Mouse (Mus musculus): ENCODE measurements around the gene Cacna1b.

Gene Cacna1b

GRCm38 (mm10) chr2:24718906-24719305, 44.0 kb downstream of the Cacna1b start:
- no peak for DNase-seq (ENCODE audit: low spot score)

- no peak for DNase-seq (ENCODE audit: low spot score)
Measured at GRCm38 (mm10) chr2:24717963-24718362, 45.0 kb downstream of the Cacna1b start.

DNA sequence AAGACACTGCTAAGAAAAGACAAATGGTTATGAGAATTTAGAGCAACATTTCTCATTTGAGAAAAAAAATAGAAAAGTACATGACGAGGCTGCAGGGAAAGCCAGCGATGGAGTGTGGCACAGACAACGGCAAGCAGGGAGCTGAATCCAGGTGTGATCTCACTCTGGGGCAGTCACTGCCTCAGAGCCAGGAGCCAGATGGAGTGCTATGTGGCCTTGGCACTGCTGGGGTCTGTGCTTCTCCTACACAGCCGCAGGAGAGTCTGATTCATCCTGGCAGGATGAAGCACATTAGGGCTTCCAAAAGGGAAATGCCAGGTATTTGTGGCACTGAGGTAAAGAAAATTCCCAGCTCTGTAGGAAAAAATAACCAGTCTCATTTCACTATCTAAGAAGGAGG, 45.5 kb downstream of the Cacna1b start:
- no peak for DNase-seq (ENCODE audit: low spot score)

GRCm38 (mm10) chr2:24705929-24706328, 57.0 kb downstream of the Cacna1b start:
- DNase-seq (ENCODE audit: low spot score) = no peak

DNA sequence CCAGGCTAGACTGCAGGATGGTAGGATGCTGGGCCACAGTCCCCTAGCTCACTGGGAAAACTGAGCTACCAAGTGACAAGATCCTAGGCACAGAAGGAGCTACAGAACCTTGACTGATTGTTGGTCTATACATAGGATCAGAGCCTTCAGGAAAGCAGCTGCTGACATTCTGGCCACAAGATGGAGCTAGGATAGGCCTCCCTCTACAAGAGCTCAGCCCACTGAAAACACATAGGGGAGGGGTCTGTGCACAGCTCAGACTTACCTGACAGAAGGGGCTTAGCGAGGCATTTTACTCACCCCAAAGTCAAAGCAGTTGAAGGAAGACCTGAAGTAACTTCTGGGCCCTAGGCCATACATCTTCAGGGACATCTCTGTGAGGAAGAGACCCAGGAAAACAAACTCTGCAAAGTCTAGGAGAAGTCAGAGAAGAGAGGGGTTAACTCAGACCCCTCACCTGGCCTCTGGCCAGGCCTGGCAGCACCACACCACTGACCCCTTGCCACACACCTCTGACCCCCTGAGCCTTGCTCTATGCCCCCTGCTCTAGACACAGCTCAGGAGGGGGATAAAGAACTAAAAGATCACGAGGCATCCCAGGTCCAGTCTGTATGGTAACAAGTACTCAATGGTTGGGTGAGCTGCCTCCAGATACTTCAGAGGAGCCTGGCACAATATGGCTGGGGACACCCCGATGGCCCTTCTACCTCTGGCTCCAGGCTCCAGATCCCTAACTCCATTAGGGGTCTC, 60.6 kb downstream of the Cacna1b start:
- no peak for DNase-seq (ENCODE audit: low spot score)

DNA sequence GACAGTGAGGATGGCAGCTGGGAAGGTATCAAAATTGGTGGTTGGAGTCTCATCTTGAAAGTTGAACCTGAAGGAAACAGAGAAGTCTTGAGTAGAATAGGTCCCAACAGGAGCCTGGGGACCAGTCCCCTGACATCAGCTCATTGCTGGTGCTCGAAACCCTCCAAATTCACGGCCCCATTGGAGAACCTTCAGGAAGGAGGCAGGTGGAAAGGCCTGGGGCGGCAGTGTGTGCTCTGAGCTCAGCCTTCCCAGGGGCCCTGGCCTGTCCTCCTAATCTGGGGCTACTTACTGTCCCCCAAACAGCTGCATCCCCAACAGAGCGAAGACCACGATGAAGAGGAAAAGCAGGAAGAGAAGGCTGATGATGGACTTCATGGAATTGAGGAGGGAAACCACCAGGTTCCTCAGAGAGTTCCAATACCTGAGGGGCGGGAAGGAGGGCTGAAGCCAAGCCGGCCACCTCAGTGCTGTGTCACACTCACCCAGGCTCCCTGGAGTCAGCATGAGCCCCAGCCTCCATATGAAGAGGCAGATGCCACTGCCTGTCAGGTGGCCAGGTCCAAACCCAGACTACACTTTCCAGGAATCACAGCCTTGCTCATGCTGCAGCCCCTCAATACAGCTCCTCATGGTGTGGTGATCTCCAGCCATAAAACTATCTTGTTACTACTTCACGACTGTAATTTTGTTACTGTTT, 65.5 kb downstream of the Cacna1b start:
- no peak for DNase-seq (ENCODE audit: low spot score)

GRCm38 (mm10) chr2:24692371-24692770, 70.6 kb downstream of the Cacna1b start:
- DNase-seq (ENCODE audit: low spot score) = no peak

- no peak for DNase-seq (ENCODE audit: low spot score)
Measured at GRCm38 (mm10) chr2:24690356-24690755, 72.6 kb downstream of the Cacna1b start.

- no peak for DNase-seq (ENCODE audit: low spot score)
Measured at GRCm38 (mm10) chr2:24685347-24685746, 77.6 kb downstream of the Cacna1b start.

- DNase-seq (ENCODE audit: low spot score) = no peak
Measured at GRCm38 (mm10) chr2:24684796-24685195, 78.2 kb downstream of the Cacna1b start.

DNA sequence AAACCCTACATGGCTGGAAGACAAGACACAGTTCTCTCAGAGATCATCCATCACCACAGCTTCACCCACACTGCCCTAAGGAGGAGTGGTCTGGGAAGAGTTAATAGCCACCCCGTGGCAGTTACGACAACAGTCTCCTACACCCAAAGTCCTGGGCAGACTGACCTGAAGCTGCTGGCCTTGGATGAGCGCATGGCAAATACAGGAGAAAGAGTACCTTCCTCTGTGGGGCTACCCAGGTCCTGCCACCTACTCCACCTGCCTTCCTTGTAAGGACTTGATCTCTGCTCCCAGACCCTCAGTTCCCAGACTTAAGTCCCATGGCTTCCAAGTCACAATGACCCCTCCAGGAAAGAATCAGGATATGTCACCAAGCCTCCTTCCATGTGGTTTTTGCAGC, 79.7 kb downstream of the Cacna1b start:
- DNase-seq (ENCODE audit: low spot score) = no peak

DNA sequence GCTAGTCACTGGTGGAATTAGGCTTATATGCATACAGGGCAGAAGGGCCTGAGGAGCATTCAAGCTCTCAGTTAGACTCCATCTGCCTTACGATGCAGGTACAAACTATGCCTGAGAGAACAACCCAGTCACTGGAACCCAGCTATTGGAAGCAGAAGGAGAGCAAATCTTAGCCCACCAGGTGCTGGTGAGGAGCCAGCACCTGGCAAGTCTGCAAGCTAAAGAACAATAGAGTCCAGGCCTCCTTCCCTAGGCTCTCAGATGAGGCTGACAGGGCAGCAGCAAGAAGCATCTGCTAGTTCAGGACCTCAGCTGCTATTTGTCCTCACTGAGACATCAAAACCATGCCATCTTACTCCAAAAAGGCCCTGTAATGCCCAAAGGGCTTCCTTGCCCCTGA, 82.2 kb downstream of the Cacna1b start:
- no peak for DNase-seq (ENCODE audit: low spot score)

DNA sequence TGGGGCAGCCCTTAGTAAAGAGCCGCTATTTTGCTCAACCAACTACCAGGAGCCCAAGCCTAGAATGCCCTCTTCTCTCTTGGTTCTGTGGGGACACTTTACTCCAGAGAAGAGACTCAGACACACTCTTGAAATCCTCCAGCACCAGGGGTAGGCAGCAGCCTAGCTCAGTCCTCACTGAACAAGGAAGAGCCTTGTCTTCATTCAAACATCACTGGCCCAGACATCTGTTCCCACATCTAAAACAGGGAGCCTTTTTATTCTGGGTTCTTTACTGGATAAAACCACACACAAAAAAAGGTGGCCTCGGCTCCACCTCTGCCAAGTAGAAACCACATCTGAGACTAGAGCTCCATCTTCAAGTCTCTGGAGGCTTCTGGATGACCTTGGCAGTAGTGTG, 82.8 kb downstream of the Cacna1b start:
- no peak for DNase-seq (ENCODE audit: low spot score)

DNA sequence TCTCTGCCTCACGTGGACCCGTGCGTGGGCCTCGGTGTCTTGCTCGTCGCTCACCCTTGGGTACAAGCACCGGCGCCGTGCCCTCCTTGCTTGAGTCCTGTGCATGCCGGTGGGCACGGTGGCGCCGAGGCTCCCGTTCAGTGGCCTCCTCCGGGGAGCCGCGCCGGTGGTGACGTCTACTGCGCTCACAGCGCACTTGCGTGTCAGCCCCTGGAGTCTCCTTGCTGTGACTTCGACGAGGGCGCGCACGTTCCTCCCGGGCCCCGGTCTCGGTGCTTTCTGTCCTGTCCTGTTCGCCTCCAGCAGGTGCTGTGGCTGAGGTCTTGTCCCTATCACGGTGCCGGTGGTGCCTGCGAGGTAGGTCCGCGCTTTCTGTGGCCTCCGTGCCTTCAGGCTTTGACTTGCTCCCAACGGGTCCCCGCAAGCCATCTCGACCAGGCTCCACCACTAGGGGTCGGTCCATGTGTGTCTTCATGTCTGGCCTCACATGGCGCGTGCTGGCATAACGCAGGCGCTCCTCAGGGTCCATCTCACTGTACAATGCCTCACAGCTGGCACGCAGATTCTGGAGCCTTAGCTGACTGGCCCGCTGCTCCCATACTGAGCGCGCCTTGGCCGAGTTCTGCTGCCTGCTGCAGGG, 83.8 kb downstream of the Cacna1b start:
- peak; percentile 83 for DNase-seq (ENCODE audit: low spot score)

GRCm38 (mm10) chr2:24678538-24678937, 84.4 kb downstream of the Cacna1b start:
- no peak for DNase-seq (ENCODE audit: low spot score)

GRCm38 (mm10) chr2:24678110-24678509, 84.8 kb downstream of the Cacna1b start:
- no peak for DNase-seq (ENCODE audit: low spot score)

DNA sequence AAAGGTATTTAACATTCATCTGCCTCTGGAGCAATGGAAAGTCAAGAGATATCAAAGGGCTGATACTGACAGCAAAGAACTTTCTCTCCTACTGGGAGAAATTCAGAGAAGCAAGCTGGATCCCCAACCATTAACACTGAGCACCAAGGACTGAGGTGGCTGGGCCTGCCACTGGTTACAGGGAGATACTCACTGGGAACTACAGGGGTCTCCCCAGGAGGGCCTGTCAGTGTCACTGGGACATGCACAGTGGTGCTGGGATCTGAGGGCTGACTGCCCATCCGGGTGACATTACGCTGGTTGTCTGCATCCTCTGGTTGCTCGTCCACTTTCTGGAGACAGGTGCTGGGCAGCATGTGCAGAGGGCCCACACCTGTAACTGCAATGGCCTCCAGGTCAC, 85.3 kb downstream of the Cacna1b start:
- no peak for DNase-seq (ENCODE audit: low spot score)

DNA sequence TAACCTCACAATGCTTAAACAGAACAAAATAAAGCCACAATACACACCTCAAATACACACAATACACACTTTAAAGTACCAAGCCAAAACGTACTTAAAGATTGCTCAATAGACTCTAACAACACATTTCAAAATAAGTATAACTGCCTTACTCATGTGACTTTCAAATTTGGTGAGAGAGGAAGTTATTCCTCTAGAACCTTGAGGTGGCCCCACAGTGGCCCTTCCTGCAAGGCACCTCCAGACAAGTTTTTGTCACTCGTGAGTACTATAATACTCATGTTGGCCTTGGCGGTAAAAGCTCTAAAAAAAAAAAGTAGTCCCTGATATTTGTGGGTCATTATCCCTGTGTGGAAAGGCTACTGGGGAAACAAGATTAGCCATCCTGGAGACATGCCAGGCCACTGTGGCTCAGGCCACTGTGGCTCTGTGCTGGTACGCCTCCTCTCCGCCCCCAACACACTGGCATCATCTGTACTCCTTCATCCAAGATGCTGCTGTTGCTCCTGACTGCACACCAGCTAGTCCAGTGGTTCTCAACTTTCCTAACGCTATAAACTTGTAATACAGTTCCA, 88.4 kb downstream of the Cacna1b start:
- DNase-seq (ENCODE audit: low spot score) = no peak

DNA sequence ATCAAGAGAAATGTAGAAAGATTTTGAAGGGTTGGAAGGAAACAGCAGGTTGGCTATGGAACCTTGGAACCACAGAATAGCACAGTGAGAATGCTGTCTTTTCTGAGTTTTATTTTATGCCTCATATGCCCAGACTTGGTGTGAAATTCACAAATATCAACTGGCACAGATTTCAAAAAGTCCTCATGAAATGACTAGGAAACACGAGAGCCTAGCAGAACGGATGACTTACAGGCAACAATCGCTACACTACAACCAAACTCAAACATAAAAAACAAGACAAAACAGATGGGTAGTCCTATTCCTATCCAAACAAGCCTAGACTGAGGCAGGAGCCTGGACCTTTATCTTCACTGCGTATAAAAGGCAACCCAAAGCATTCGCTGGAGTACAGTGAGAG, 94.4 kb downstream of the Cacna1b start:
- no peak for DNase-seq (ENCODE audit: low spot score)

GRCm38 (mm10) chr2:24664678-24665257, 98.2 kb downstream of the Cacna1b start:
- DNase-seq (ENCODE audit: low spot score) = peak; percentile 69

GRCm38 (mm10) chr2:24659150-24659775, 103.7 kb downstream of the Cacna1b start:
- DNase-seq (ENCODE audit: low spot score) = no peak

- DNase-seq (ENCODE audit: low spot score) = peak; percentile 45
Measured at GRCm38 (mm10) chr2:24648503-24648902, 114.4 kb downstream of the Cacna1b start.
